Mouse (Mus musculus) heart, adult 2 months (tissue): Measurements from ENCODE around the gene Tnk2.

Experiments
- CTCF ChIP-seq: fragments of 200-600 bp; IDR thresholded peaks from 2 replicates; pipeline ENCODE4 v1.8.1; 2022; ENCODE audit warnings: antibody characterized with exemption, mild to moderate bottlenecking, moderate library complexity
- EP300 ChIP-seq: fragments of 200-500 bp; IDR thresholded peaks from 2 replicates; pipeline ENCODE4 v1.6.1; 2011; ENCODE audit warnings: low read depth, low read length, control low read depth; ENCODE audit not compliant: insufficient read depth
- POLR2A ChIP-seq: fragments of 200-500 bp; IDR thresholded peaks from 2 replicates; pipeline ENCODE4 v1.6.1; 2011; ENCODE audit warnings: mild to moderate bottlenecking, low read depth, low read length, control low read depth; ENCODE audit not compliant: insufficient read depth

DNA sequence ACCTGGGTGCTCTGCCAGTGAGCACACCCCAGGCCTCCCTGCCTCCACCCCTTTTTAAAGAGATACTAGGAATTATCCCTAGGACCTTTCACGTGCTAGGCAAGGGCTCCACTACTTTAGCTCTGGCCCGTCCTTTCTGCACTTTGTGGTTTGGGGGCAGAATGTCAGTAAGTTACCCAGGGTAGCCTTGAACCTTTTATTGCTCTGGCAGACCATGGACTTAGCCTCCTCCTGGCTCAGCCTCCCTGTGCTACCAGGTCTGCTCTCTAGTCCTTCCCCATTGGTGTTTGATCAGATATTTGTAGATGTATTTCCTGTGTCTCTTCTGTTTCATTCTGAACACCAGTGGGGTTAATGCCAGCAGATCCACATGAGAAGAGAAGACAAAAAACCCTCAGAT lies 20.5 kb downstream of the Tnk2 start:
- no peak for TF ChIP-seq CTCF
- no peak for TF ChIP-seq POLR2A
- no peak for TF ChIP-seq EP300
